Mouse (Mus musculus) ES-E14 (cell line): ENCODE results near the gene Mavs.

Experiments
- CHD2 ChIP-seq: IDR thresholded peaks from 2 replicates; pipeline ENCODE4 v1.6.1; 2014; ENCODE audit warnings: mild to moderate bottlenecking, low read depth, low read length, inconsistent platforms
- HCFC1 ChIP-seq: IDR thresholded peaks from 2 replicates; pipeline ENCODE4 v1.6.1; 2012; ENCODE audit warnings: low read length, inconsistent platforms, borderline replicate concordance; ENCODE audit not compliant: insufficient read depth
- MAFK ChIP-seq: IDR thresholded peaks from 2 replicates; pipeline ENCODE4 v1.6.1; 2014; ENCODE audit warnings: mild to moderate bottlenecking, low read depth, low read length, inconsistent platforms; ENCODE audit not compliant: insufficient read depth
- ZC3H11A ChIP-seq: IDR thresholded peaks from 2 replicates; pipeline ENCODE4 v1.6.1; 2012; ENCODE audit warnings: low read depth, mild to moderate bottlenecking, inconsistent platforms, low read length, borderline replicate concordance
- ZNF384 ChIP-seq: IDR thresholded peaks from 2 replicates; pipeline ENCODE4 v1.6.1; 2012; ENCODE audit warnings: low read depth, low read length, inconsistent platforms

- no peak for TF ChIP-seq ZNF384
- no peak for TF ChIP-seq CHD2
- TF ChIP-seq MAFK = no peak
- no peak for TF ChIP-seq HCFC1
- no peak for TF ChIP-seq ZC3H11A
Observed at GRCm38 (mm10) chr2:131264027-131264426, 30.2 kb downstream of the Mavs start.
